Mouse (Mus musculus) central nervous system, embryonic 14 days (tissue): ENCODE measurements around the gene Ncor2. TPM values are rescaled to one million over a fixed set of nuclear protein-coding genes. Genes with fewer than 3 reads are reported as not detected.

Source experiments
- polyA plus RNA-seq: library from polyadenylated mRNA; depleted of rRNA; stranded (reverse); fragments of >200 nt; gene quantifications from 2 replicates; pipeline ENCODE4 v1.2.3, GENCODE M21; 2012; rRNA removed

Ncor2 gene
- polyA plus RNA-seq: 46.7 and 60.3 TPM in 2 replicates

GRCm38 (mm10) chr5:125179007-125179734, at the start of gene Ncor2:
Gene Ncor2 (minus strand): TSS chr5:125179219.

GRCm38 (mm10) chr5:125002969-125003872, 175.8 kb downstream of the Ncor2 start, which contains the start of gene Rflna:
Gene Rflna (plus strand): TSS chr5:125003221.

Other genes starting within 250 kb of the Ncor2 start
- gene Rflna, start 176.0 kb downstream of the Ncor2 start, polyA plus RNA-seq: 7.2 and 32.9 TPM in 2 replicates
- gene Scarb1, start 161.9 kb upstream of the Ncor2 start, polyA plus RNA-seq: 37.7 and 41.7 TPM in 2 replicates
- 0.28 and 0.29 TPM in 2 replicates for gene Gm10382, start 210.1 kb upstream of the Ncor2 start, polyA plus RNA-seq
- 708 and 739 TPM in 2 replicates for gene Ubc, start 211.0 kb upstream of the Ncor2 start, polyA plus RNA-seq